Comparison of ENCODE assay signal across 28 mouse cellular contexts in genomic region chr8:124755481-124755880, GRCm38 (mm10). TPM values are rescaled to one million over a fixed set of nuclear protein-coding genes. Genes with fewer than 3 reads are reported as not detected.
DNase-seq lines count a peak whose midpoint lies in the region; ATAC-seq and TF ChIP-seq lines count a peak whose summit lies in the region.
"Had no signal": no experiment of that assay in that cellular context is flagged by ENCODE, and none has a peak within 500 bp of the region (broad histone marks: within the 10 kb centered on the region; RNA-seq: fewer than 3 reads in every experiment).

No protein-coding gene starts in this region.

- no peak for ATAC-seq in lung, embryonic 15.5 days (ENCODE audit: borderline replicate concordance, extremely low read depth, low FRiP score, low TSS enrichment)
- ATAC-seq in lung, postnatal 0 days = no peak
- ATAC-seq in liver, embryonic 15.5 days (ENCODE audit: insufficient read depth) = no peak
- ATAC-seq: forebrain, embryonic 14.5 days; forebrain, postnatal 0 days; Patski had no signal

- H3K36me3 ChIP-seq in liver, adult 2 months (ENCODE audit: control insufficient read depth, insufficient read depth, low read length) = no peaks in the 10 kb centered on the region
- H3K36me3 ChIP-seq in lung, embryonic 15.5 days = no peaks in the 10 kb centered on the region
- H3K36me3 ChIP-seq in lung, postnatal 0 days (ENCODE audit: insufficient read depth, low read length) = no peaks in the 10 kb centered on the region
- no peaks in the 10 kb centered on the region for H3K36me3 ChIP-seq in liver, embryonic 15.5 days (replicated peaks)
- H3K36me3 ChIP-seq: embryonic facial prominence, embryonic 12.5 days; embryonic facial prominence, embryonic 15.5 days; G1E; heart, embryonic 12.5 days; heart, embryonic 15.5 days; hindbrain, embryonic 10.5 days; hindbrain, embryonic 13.5 days had no signal

- no peak for TF ChIP-seq EP300 in lung, postnatal 0 days (IDR thresholded peaks at IDR 0.05)

- no peak overlapping the region for H3K4me2 ChIP-seq in lung, embryonic 15.5 days
- no peak overlapping the region for H3K4me2 ChIP-seq in lung, postnatal 0 days (replicated peaks; ENCODE audit: low read depth, low read length)
- H3K4me2 ChIP-seq in liver, embryonic 15.5 days = no peak overlapping the region
- H3K4me2 ChIP-seq: embryonic facial prominence, embryonic 12.5 days; embryonic facial prominence, embryonic 15.5 days; heart, embryonic 12.5 days; heart, embryonic 15.5 days; hindbrain, embryonic 13.5 days had no signal

- peaks cover 29% of the 10 kb centered on the region for H3K4me1 ChIP-seq in liver, adult 2 months (ENCODE audit: control insufficient read depth, insufficient read depth, low read length)
- H3K4me1 ChIP-seq in lung, embryonic 15.5 days = peaks cover 39% of the 10 kb centered on the region
- H3K4me1 ChIP-seq in lung, postnatal 0 days (ENCODE audit: insufficient read depth, low read depth, low read length) = no peaks in the 10 kb centered on the region
- peaks cover 36% of the 10 kb centered on the region for H3K4me1 ChIP-seq in liver, embryonic 15.5 days (replicated peaks)

- no peaks in the 10 kb centered on the region for H3K27me3 ChIP-seq in liver, adult 2 months (ENCODE audit: control insufficient read depth, insufficient read depth, low read length)
- peaks cover 29% of the 10 kb centered on the region for H3K27me3 ChIP-seq in lung, embryonic 15.5 days
- no peaks in the 10 kb centered on the region for H3K27me3 ChIP-seq in lung, postnatal 0 days (replicated peaks; ENCODE audit: insufficient read depth, low read length)
- peaks cover 48% of the 10 kb centered on the region for H3K27me3 ChIP-seq in liver, embryonic 15.5 days

- no peaks in the 10 kb centered on the region for H3K79me2 ChIP-seq in liver, adult 2 months (ENCODE audit: control insufficient read depth, insufficient read depth, low read length)

- peak overlapping the region; percentile 78 for H3K27ac ChIP-seq in liver, adult 2 months (replicated peaks; ENCODE audit: insufficient read depth, low read depth, low read length)
- H3K27ac ChIP-seq in lung, embryonic 15.5 days = peak overlapping the region; percentile 84
- no peak overlapping the region for H3K27ac ChIP-seq in lung, postnatal 0 days (ENCODE audit: low read length)
- H3K27ac ChIP-seq in liver, embryonic 15.5 days (replicated peaks) = peak overlapping the region; percentile 57; the same call in 1 of the 2 replicates
- H3K27ac ChIP-seq: embryonic facial prominence, embryonic 12.5 days; embryonic facial prominence, embryonic 15.5 days; gastrocnemius, adult 2 months; heart, embryonic 15.5 days; hindbrain, embryonic 10.5 days; hindbrain, embryonic 13.5 days had no signal

- no peak overlapping the region for H3K9ac ChIP-seq in liver, adult 2 months (ENCODE audit: low read depth, low read length)
- H3K9ac ChIP-seq in lung, embryonic 15.5 days = no peak overlapping the region
- no peak overlapping the region for H3K9ac ChIP-seq in lung, postnatal 0 days (replicated peaks; ENCODE audit: low read depth)
- H3K9ac ChIP-seq in liver, embryonic 15.5 days = no peak overlapping the region
- H3K9ac ChIP-seq: embryonic facial prominence, embryonic 12.5 days; embryonic facial prominence, embryonic 15.5 days; forebrain, postnatal 0 days; heart, embryonic 12.5 days; heart, embryonic 15.5 days; hindbrain, embryonic 13.5 days had no signal

- DNase-seq in liver, adult 2 months (ENCODE audit: extremely low read depth, low read depth, low spot score) = peak; percentile 96
- no peak for DNase-seq in liver
- DNase-seq in lung, postnatal 0 days (ENCODE audit: low spot score) = no peak
- no peak for DNase-seq in right cerebral cortex, adult 18-20 months
- DNase-seq in spleen, adult 18-20 months = no peak
- DNase-seq: adrenal gland, postnatal 10 days; adrenal gland, postnatal 36 days; B cell, adult 2 months; cerebellum, adult 18-20 months; cerebellum, adult 9-10 months; cerebellum, postnatal 14 days; forebrain, postnatal 0 days; gastrocnemius, adult 2 months; gastrocnemius, postnatal 14 days; heart, adult 18-20 months; heart, postnatal 10 days; heart, postnatal 36 days had no signal

- TF ChIP-seq CTCF in liver, adult 2 months (IDR thresholded peaks at IDR 0.05; ENCODE audit: low read depth, low read length) = no peak
- TF ChIP-seq CTCF in lung, postnatal 0 days (IDR thresholded peaks at IDR 0.05) = no peak

- 32% methylated on average over 8 of the region's 8 CpGs for WGBS in liver, adult 2 months
- WGBS in lung, embryonic 15.5 days = 62% methylated on average over 8 of the region's 8 CpGs
- 66% methylated on average over 8 of the region's 8 CpGs for WGBS in lung, postnatal 0 days
- WGBS in liver, embryonic 15.5 days (ENCODE audit: insufficient replicate concordance) = 63% methylated on average over 8 of the region's 8 CpGs

- no peaks in the 10 kb centered on the region for H3K9me3 ChIP-seq in lung, embryonic 15.5 days
- no peaks in the 10 kb centered on the region for H3K9me3 ChIP-seq in lung, postnatal 0 days (ENCODE audit: low read length)
- H3K9me3 ChIP-seq in liver, embryonic 15.5 days (replicated peaks) = no peaks in the 10 kb centered on the region
- H3K9me3 ChIP-seq: embryonic facial prominence, embryonic 12.5 days; embryonic facial prominence, embryonic 15.5 days; heart, embryonic 12.5 days; heart, embryonic 15.5 days; hindbrain, embryonic 10.5 days; hindbrain, embryonic 13.5 days had no signal

- no peak for TF ChIP-seq POLR2A in liver, adult 2 months (IDR thresholded peaks at IDR 0.05; ENCODE audit: extremely low read depth, insufficient read depth, low read length)

- H3K4me3 ChIP-seq in liver, adult 2 months (ENCODE audit: insufficient read depth, low read depth, low read length) = no peak overlapping the region
- H3K4me3 ChIP-seq in lung, embryonic 15.5 days = no peak overlapping the region
- no peak overlapping the region for H3K4me3 ChIP-seq in lung, postnatal 0 days (ENCODE audit: low read depth, low read length)
- no peak overlapping the region for H3K4me3 ChIP-seq in liver, embryonic 15.5 days (replicated peaks)
- H3K4me3 ChIP-seq: embryonic facial prominence, embryonic 12.5 days; embryonic facial prominence, embryonic 15.5 days; gastrocnemius, adult 2 months; heart, embryonic 12.5 days; heart, embryonic 15.5 days; hindbrain, embryonic 10.5 days; hindbrain, embryonic 13.5 days had no signal

RNA-seq across cellular contexts. Expression of gene Fam89a, which starts 3.8 kb away (rescaled TPM):
- 2.8 and 5.4 TPM in 2 replicates for total RNA-seq in liver, adult 2 months (2014; rRNA removed)
- polyA plus RNA-seq in liver, adult 2 months (2012; rRNA removed) = 17.4 and 40.4 TPM in 2 replicates
- 11.3 and 14.4 TPM in 2 replicates for polyA plus RNA-seq in lung, embryonic 15.5 days (2015; fragmentation: Nextera tagmentation; extraction: Ambion mirVana)
- polyA plus RNA-seq in lung, postnatal 0 days (2015; fragmentation: Nextera tagmentation; extraction: Ambion mirVana) = 3.0 and 3.9 TPM in 2 replicates
- polyA plus RNA-seq in liver, embryonic 15.5 days (2015; fragmentation: Nextera tagmentation; extraction: Ambion mirVana) = 2.7 and 3.1 TPM in 2 replicates
- total RNA-seq: G1E had no signal
- polyA plus RNA-seq: G1E had no signal

RNA-seq across cellular contexts. Expression of gene Arv1, which starts 33.5 kb away (rescaled TPM):
- 1.7 and 2.6 TPM in 2 replicates for total RNA-seq in liver, adult 2 months (2014; rRNA removed)
- 4.2 and 6.8 TPM in 2 replicates for polyA plus RNA-seq in liver, adult 2 months (2012; rRNA removed)
- 21.8 and 23.8 TPM in 2 replicates for polyA plus RNA-seq in lung, embryonic 15.5 days (2015; fragmentation: Nextera tagmentation; extraction: Ambion mirVana)
- polyA plus RNA-seq in lung, postnatal 0 days (2015; fragmentation: Nextera tagmentation; extraction: Ambion mirVana) = 14.6 and 15.0 TPM in 2 replicates
- polyA plus RNA-seq in liver, embryonic 15.5 days (2015; fragmentation: Nextera tagmentation; extraction: Ambion mirVana) = 4.9 and 5.3 TPM in 2 replicates

RNA-seq across cellular contexts. Expression of gene Ttc13, which starts 33.7 kb away (rescaled TPM):
- 24.8 and 26.3 TPM in 2 replicates for total RNA-seq in liver, adult 2 months (2014; rRNA removed)
- polyA plus RNA-seq in liver, adult 2 months (2012; rRNA removed) = 11.8 and 12.3 TPM in 2 replicates
- polyA plus RNA-seq in lung, embryonic 15.5 days (2015; fragmentation: Nextera tagmentation; extraction: Ambion mirVana) = 47.0 and 49.7 TPM in 2 replicates
- 24.0 and 30.7 TPM in 2 replicates for polyA plus RNA-seq in lung, postnatal 0 days (2015; fragmentation: Nextera tagmentation; extraction: Ambion mirVana)
- 18.3 and 18.4 TPM in 2 replicates for polyA plus RNA-seq in liver, embryonic 15.5 days (2015; fragmentation: Nextera tagmentation; extraction: Ambion mirVana)

RNA-seq across cellular contexts. Expression of gene Trim67, which starts 37.4 kb away (rescaled TPM):
- total RNA-seq in liver, adult 2 months (2014; rRNA removed) = not detected in 2 replicates
- polyA plus RNA-seq in liver, adult 2 months (2012; rRNA removed) = not detected in 2 replicates
- 0.66 and 0.67 TPM in 2 replicates for polyA plus RNA-seq in lung, embryonic 15.5 days (2015; fragmentation: Nextera tagmentation; extraction: Ambion mirVana)
- 1.5 and 1.7 TPM in 2 replicates for polyA plus RNA-seq in lung, postnatal 0 days (2015; fragmentation: Nextera tagmentation; extraction: Ambion mirVana)
- 0.01 and 0.02 TPM in 2 replicates for polyA plus RNA-seq in liver, embryonic 15.5 days (2015; fragmentation: Nextera tagmentation; extraction: Ambion mirVana)
- polyA plus RNA-seq: G1E had no signal
